Mouse (Mus musculus): ENCODE results near the gene Tmsb15b1. TPM values are rescaled to one million over a fixed set of nuclear protein-coding genes. Genes with fewer than 3 reads are reported as not detected.
"Not testable (repeated sequence)": the region's sequence is repeated elsewhere in the genome, so short reads cannot be mapped to it uniquely, and the experiment has no call there.

Gene Tmsb15b1
- polyA plus RNA-seq, 1 experiment from 2014 or later: 24.1 TPM

DNA sequence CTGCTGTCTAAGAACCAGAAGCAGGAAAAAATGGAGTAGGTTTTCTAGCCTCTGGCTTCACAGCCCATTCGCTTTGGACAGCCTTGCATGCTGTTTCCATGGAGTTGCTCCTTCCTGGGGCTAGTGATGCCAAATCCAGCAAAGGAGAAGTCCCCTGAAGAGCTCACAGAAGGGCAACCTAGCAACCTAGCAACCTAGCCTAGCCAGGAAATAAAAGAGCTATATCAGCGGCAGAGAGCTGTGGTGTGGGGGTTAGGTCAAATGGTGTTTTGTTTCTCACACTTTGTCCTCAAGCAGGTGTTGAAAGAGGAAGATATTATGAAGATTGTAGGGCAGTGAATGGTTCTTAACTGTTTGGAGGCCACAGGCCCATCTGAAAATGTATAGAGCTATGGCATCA is 14.6 kb upstream of the Tmsb15b1 start:
- Histone ChIP-seq H3K9me3 (ENCODE audit: control insufficient read depth, low read length) (no peaks in the 10 kb centered on the region), H3K27me3 (ENCODE audit: control insufficient read depth, insufficient read depth, low read length) (peaks cover 7% of the 10 kb centered on the region), H3K4me3 (ENCODE audit: low read depth, low read length) (no peak overlapping the region), H3K27ac (replicated peaks; ENCODE audit: low read depth, low read length) (no peak overlapping the region), H3K4me1 (ENCODE audit: control insufficient read depth, insufficient read depth, low read length) (no peaks in the 10 kb centered on the region), H3K9ac (ENCODE audit: low read length) (no peak overlapping the region), H3K4me2 (ENCODE audit: low read depth, severe bottlenecking) (no peak overlapping the region), H3K36me3 (ENCODE audit: control insufficient read depth, insufficient read depth, low read length) (no peaks in the 10 kb centered on the region)
- no peak for DNase-seq (ENCODE audit: low spot score)
- WGBS: 68% methylated on average over 2 of the region's 2 CpGs
- no peak for ATAC-seq (ENCODE audit: insufficient number of reproducible peaks, low FRiP score, low TSS enrichment, low read depth)

DNA sequence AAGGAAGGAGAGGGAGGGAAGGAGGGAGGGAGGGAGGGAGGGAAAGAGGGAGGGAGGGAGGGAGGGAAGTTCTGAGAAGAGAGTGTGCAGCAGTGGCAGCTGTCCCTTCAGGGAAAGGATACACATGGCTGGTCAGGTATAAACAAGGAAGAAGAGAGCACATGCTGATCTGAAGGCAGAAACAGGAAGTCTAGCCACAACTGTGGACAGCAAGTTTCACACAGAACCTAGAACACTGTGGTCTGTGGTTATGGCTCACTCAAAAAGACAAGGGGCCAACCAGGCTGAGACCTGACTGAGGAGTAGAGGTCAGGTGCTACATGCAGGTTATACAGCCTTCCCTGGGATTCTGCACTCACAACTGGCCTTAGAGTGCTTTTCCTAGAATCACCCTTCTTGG is 9.4 kb upstream of the Tmsb15b1 start:
- Histone ChIP-seq H3K9me3 (ENCODE audit: control insufficient read depth, low read length) (no peaks in the 10 kb centered on the region), H3K27me3 (ENCODE audit: control insufficient read depth, insufficient read depth, low read length) (no peaks in the 10 kb centered on the region), H3K27ac (replicated peaks; ENCODE audit: low read depth, low read length) (no peak overlapping the region), H3K4me2 (ENCODE audit: low read depth, severe bottlenecking) (no peak overlapping the region), H3K9ac (ENCODE audit: low read length) (no peak overlapping the region), H3K4me1 (ENCODE audit: control insufficient read depth, insufficient read depth, low read length) (no peaks in the 10 kb centered on the region), H3K36me3 (ENCODE audit: control insufficient read depth, insufficient read depth, low read length) (no peaks in the 10 kb centered on the region), H3K4me3 (ENCODE audit: low read depth, low read length) (no peak overlapping the region)
- ATAC-seq (ENCODE audit: insufficient number of reproducible peaks, low FRiP score, low TSS enrichment, low read depth) (no peak), DNase-seq (ENCODE audit: low spot score) (no peak)

DNA sequence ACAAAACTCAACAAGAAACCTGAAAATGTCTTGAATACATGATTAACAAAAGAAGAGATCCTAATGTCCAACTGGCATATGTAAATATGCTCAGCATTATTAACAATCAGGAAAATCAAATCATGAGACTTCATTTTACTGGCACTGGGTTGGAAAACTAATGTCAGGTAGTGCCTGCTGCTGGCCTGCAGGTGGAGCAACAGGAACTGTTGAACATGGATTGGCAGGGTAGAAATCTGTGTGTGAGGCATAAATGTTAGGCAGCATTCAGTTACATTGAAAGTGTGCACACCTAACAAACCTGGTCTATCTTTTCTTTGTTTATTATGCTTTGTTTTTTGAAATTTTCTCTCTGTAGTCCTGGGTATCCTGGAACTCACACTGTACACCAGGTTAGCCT is 1.9 kb upstream of the Tmsb15b1 start:
- H3K9me3 ChIP-seq (ENCODE audit: control insufficient read depth, low read length): no peaks in the 10 kb centered on the region
- H3K9ac ChIP-seq (ENCODE audit: low read length): no peak overlapping the region
- ATAC-seq (ENCODE audit: insufficient number of reproducible peaks, low FRiP score, low TSS enrichment, low read depth) (no peak), DNase-seq (ENCODE audit: low spot score) (no peak)
- no peaks in the 10 kb centered on the region for H3K36me3 ChIP-seq (ENCODE audit: control insufficient read depth, insufficient read depth, low read length)
- no peak overlapping the region for H3K27ac ChIP-seq (replicated peaks; ENCODE audit: low read depth, low read length)
- H3K4me1 ChIP-seq (ENCODE audit: control insufficient read depth, insufficient read depth, low read length): no peaks in the 10 kb centered on the region
- H3K4me3 ChIP-seq (ENCODE audit: low read depth, low read length): no peak overlapping the region
- H3K27me3 ChIP-seq (ENCODE audit: control insufficient read depth, insufficient read depth, low read length): no peaks in the 10 kb centered on the region
- H3K4me2 ChIP-seq (ENCODE audit: low read depth, severe bottlenecking): no peak overlapping the region

DNA sequence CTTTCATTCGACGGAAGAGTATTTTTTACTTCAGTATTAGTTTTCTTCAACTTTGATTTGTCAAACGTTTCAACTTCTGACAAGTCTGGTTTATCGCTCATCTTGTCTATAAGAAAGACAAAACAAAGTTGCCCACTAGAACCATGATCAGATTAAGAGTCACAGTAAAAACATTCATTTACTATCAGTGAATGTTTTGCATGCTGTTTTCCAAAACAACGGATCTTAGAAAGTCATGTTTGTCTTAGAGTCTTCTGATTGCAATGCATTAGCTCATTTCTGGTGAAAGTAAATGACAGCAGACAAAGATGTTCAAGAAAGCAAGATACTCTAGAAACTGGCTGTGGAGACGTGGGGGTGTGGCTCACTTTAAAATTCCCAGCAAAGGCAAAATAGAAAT is 1.3 kb downstream of the Tmsb15b1 start, which contains the start of gene Tmsb15b2:
TSS of gene Tmsb15b2 (minus strand) at position 101 of the 400 bp plus-strand sequence.
- DNase-seq (ENCODE audit: low spot score); H3K27ac ChIP-seq (replicated peaks; ENCODE audit: low read depth, low read length); H3K36me3 ChIP-seq (ENCODE audit: control insufficient read depth, insufficient read depth, low read length); H3K9ac ChIP-seq (ENCODE audit: low read length); H3K4me1 ChIP-seq (ENCODE audit: control insufficient read depth, insufficient read depth, low read length); ATAC-seq (ENCODE audit: insufficient number of reproducible peaks, low FRiP score, low TSS enrichment, low read depth); H3K27me3 ChIP-seq (ENCODE audit: control insufficient read depth, insufficient read depth, low read length); H3K9me3 ChIP-seq (ENCODE audit: control insufficient read depth, low read length): not testable (repeated sequence)
- peak within 1 kb of the TSS; percentile 29 for H3K4me3 ChIP-seq (ENCODE audit: low read depth, low read length)
- H3K4me2 ChIP-seq (ENCODE audit: low read depth, severe bottlenecking): peak within 1 kb of the TSS; percentile 53; the same call in 1 of the 2 replicates
- WGBS: 88% methylated on average over 6 of the region's 6 CpGs

DNA sequence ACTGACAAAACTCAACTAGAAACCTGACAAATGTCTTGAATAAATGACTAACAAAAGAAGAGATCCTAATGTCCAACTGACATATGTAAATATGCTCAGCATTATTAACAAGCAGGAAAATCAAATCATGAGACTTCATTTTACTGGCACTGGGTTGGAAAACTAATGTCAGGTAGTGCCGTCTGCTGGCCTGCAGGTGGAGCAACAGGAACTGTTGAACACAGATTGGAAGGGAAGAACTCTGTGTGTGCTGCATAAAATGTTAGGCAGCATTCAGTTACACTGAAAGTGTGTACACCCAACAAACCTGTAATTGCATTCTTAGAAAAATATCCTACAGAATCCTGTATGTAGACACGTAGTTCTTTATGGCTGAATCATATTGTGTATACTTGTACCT is 17.0 kb downstream of the Tmsb15b1 start:
- 36% methylated on average over 2 of the region's 2 CpGs for WGBS
- ATAC-seq (ENCODE audit: insufficient number of reproducible peaks, low FRiP score, low TSS enrichment, low read depth) (no peak), DNase-seq (ENCODE audit: low spot score) (peak; percentile 21)
- Histone ChIP-seq H3K4me2 (ENCODE audit: low read depth, severe bottlenecking) (no peak overlapping the region), H3K4me3 (ENCODE audit: low read depth, low read length) (no peak overlapping the region), H3K9me3 (ENCODE audit: control insufficient read depth, low read length) (no peaks in the 10 kb centered on the region), H3K27me3 (ENCODE audit: control insufficient read depth, insufficient read depth, low read length) (no peaks in the 10 kb centered on the region), H3K4me1 (ENCODE audit: control insufficient read depth, insufficient read depth, low read length) (no peaks in the 10 kb centered on the region), H3K27ac (replicated peaks; ENCODE audit: low read depth, low read length) (no peak overlapping the region), H3K36me3 (ENCODE audit: control insufficient read depth, insufficient read depth, low read length) (no peaks in the 10 kb centered on the region), H3K9ac (ENCODE audit: low read length) (no peak overlapping the region)

DNA sequence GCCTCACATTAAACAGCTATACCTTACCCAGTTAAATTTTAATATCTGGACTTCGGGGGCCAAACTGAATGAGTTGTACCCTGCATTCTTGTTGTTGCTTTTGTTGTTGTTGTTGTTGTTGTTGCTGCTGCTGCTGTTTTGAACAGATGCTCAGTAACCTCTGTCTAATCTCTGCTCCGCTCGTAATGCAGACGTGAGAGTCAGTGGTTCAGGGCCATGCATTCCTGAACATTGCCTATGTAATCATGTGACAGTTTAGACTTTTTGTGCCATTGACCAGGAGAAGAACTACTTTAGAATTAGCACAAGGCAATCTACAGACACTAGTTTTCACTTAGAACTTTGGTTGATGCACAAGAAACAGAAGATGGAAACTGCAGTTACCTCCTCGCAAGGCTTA is 18.4 kb downstream of the Tmsb15b1 start:
- not testable (repeated sequence) for ATAC-seq (ENCODE audit: insufficient number of reproducible peaks, low FRiP score, low TSS enrichment, low read depth); H3K9ac ChIP-seq (ENCODE audit: low read length); H3K4me2 ChIP-seq (ENCODE audit: low read depth, severe bottlenecking); H3K27ac ChIP-seq (replicated peaks; ENCODE audit: low read depth, low read length); H3K36me3 ChIP-seq (ENCODE audit: control insufficient read depth, insufficient read depth, low read length); DNase-seq (ENCODE audit: low spot score); H3K9me3 ChIP-seq (ENCODE audit: control insufficient read depth, low read length); H3K27me3 ChIP-seq (ENCODE audit: control insufficient read depth, insufficient read depth, low read length); H3K4me3 ChIP-seq (ENCODE audit: low read depth, low read length); H3K4me1 ChIP-seq (ENCODE audit: control insufficient read depth, insufficient read depth, low read length)
- 65% methylated on average over 5 of the region's 5 CpGs for WGBS

DNA sequence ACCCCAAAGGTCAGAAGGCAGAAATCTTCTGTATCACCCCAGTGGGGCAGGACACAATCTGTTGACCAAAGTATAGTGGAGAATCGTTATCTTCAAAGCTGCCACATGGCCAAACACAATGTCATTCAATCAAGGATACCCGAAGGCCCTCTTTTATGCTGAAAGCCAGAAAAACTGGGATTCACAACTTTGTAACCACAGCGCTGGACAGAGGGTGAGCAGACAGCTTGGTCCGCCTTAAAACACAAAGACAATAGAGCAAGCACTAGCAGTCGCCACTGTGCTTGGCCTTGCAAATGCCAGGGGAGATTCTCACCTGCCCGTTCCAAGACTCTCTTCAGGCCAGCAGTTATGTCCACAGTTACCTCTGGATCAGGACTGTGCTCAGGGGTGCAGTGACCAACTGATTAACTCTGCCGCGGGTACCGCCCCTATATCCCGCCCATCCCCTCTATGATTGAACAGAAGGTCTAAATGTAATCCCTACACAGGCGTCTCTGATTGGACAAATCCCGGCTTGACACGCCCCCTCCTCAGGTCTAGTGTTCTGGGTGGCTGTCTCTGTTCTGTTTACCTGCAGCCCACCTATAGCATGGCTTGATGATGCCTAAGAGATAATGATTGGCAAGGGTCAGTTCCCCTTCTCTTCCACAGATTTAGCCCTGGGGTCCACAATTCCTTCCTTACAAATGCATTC is 18.9 kb downstream of the Tmsb15b1 start:
- peak; percentile 55 for DNase-seq (ENCODE audit: low spot score)
- H3K4me3 ChIP-seq (ENCODE audit: low read depth, low read length); H3K9me3 ChIP-seq (ENCODE audit: control insufficient read depth, low read length); H3K9ac ChIP-seq (ENCODE audit: low read length); H3K27me3 ChIP-seq (ENCODE audit: control insufficient read depth, insufficient read depth, low read length); H3K36me3 ChIP-seq (ENCODE audit: control insufficient read depth, insufficient read depth, low read length); H3K4me1 ChIP-seq (ENCODE audit: control insufficient read depth, insufficient read depth, low read length); H3K27ac ChIP-seq (replicated peaks; ENCODE audit: low read depth, low read length): not testable (repeated sequence)
- ATAC-seq (ENCODE audit: insufficient number of reproducible peaks, low FRiP score, low TSS enrichment, low read depth): peak; percentile 97
- 0 out of 2 replicates have a peak overlapping the region, but pooled peaks have one; percentile 1 for H3K4me2 ChIP-seq (ENCODE audit: low read depth, severe bottlenecking)
- WGBS: 29% methylated on average over 13 of the region's 13 CpGs

DNA sequence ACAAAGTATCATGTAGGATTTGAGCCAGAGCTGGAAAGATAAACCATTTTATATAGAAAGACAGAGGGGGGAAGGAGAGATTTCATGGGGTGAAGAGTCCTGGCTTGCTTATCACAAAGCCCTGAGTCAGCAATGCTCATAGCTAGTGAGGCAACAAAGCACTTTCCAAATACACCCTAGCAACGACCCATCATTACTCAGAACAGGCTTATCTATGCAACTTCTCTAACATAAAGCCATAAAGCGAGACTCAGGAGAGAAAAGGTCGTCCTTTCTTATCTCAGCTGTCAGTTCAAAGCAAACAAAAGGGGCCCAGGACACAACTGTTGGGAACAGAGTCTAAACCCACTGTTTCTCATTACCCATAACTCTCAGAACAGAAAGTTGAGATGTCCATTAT is 38.7 kb downstream of the Tmsb15b1 start:
- no peak for DNase-seq (ENCODE audit: low spot score)
- H3K4me3 ChIP-seq (ENCODE audit: low read depth, low read length): no peak overlapping the region
- 23% methylated on average over 3 of the region's 3 CpGs for WGBS
- H3K27me3 ChIP-seq (ENCODE audit: control insufficient read depth, insufficient read depth, low read length): no peaks in the 10 kb centered on the region
- no peak overlapping the region for H3K9ac ChIP-seq (ENCODE audit: low read length)
- no peak overlapping the region for H3K4me2 ChIP-seq (ENCODE audit: low read depth, severe bottlenecking)
- no peak for ATAC-seq (ENCODE audit: insufficient number of reproducible peaks, low FRiP score, low TSS enrichment, low read depth)
- no peaks in the 10 kb centered on the region for H3K36me3 ChIP-seq (ENCODE audit: control insufficient read depth, insufficient read depth, low read length)
- H3K4me1 ChIP-seq (ENCODE audit: control insufficient read depth, insufficient read depth, low read length): no peaks in the 10 kb centered on the region
- no peak overlapping the region for H3K27ac ChIP-seq (replicated peaks; ENCODE audit: low read depth, low read length)
- H3K9me3 ChIP-seq (ENCODE audit: control insufficient read depth, low read length): no peaks in the 10 kb centered on the region

DNA sequence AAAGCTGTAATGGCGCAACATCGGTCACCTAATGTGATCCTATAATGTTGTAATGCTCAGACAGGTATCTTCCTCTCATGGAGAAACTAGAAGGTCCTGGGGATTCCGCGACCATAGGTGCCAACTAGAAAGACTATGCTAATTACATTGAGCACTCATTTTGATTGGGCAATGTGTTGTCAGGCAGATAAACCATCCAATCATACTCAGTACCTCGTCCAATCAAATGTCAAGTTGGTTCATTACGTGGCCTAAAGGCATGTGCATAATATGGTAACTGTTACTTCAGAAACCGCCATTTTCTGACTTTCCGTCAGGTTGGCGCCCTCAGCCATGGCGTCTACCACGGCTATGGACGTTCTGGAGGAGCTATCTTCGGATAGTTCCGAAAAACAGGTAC is 49.6 kb downstream of the Tmsb15b1 start, which contains the start of gene H2bfm:
TSS of gene H2bfm (plus strand) at position 295 of the 400 bp plus-strand sequence.
- Histone ChIP-seq H3K4me2 (ENCODE audit: low read depth, severe bottlenecking) (no peak within 1 kb of the TSS), H3K4me1 (ENCODE audit: control insufficient read depth, insufficient read depth, low read length) (no peaks in the 10 kb centered on the region), H3K27me3 (ENCODE audit: control insufficient read depth, insufficient read depth, low read length) (no peaks in the 10 kb centered on the region), H3K27ac (replicated peaks; ENCODE audit: low read depth, low read length) (no peak within 1 kb of the TSS), H3K9me3 (ENCODE audit: control insufficient read depth, low read length) (no peaks in the 10 kb centered on the region), H3K4me3 (ENCODE audit: low read depth, low read length) (no peak within 1 kb of the TSS), H3K36me3 (ENCODE audit: control insufficient read depth, insufficient read depth, low read length) (no peaks in the 10 kb centered on the region), H3K9ac (ENCODE audit: low read length) (no peak within 1 kb of the TSS)
- DNase-seq (ENCODE audit: low spot score) (no peak), ATAC-seq (ENCODE audit: insufficient number of reproducible peaks, low FRiP score, low TSS enrichment, low read depth) (no peak)
- WGBS: 91% methylated on average over 14 of the region's 14 CpGs

Data from limb, embryonic 11.5 days (tissue).